Mouse (Mus musculus): Measurements from ENCODE around the gene Myo1c.

Gene Myo1c

GRCm38 (mm10) chr11:75669176-75669852, 19.0 kb downstream of the Myo1c start:
- 90% methylated on average over 11 of the region's 11 CpGs for WGBS

GRCm38 (mm10) chr11:75669853-75670200, 19.5 kb downstream of the Myo1c start:
- 92% methylated on average over 12 of the region's 12 CpGs for WGBS

- 91% methylated on average over 22 of the region's 22 CpGs for WGBS
These were observed 21.3 kb downstream of the Myo1c start for GRCm38 (mm10) chr11:75671426-75672180.

- WGBS, result 89% methylated on average over 5 of the region's 5 CpGs
These were observed 23.1 kb downstream of the Myo1c start for GRCm38 (mm10) chr11:75673411-75673810.

- WGBS, result 87% methylated on average over 3 of the region's 3 CpGs
These were observed 24.6 kb downstream of the Myo1c start for GRCm38 (mm10) chr11:75674875-75675274.

- 88% methylated on average over 3 of the region's 3 CpGs for WGBS
These were observed 27.8 kb downstream of the Myo1c start for GRCm38 (mm10) chr11:75677881-75678746.

- under 1% methylated on average over 55 of the region's 55 CpGs for WGBS
These were observed 28.6 kb downstream of the Myo1c start, which contains the start of gene Crk for GRCm38 (mm10) chr11:75678747-75679438. Gene Crk, plus strand, starts transcription at chr11:75679259.

GRCm38 (mm10) chr11:75679439-75680171, 29.3 kb downstream of the Myo1c start:
- under 1% methylated on average over 43 of the region's 43 CpGs for WGBS

GRCm38 (mm10) chr11:75684462-75684861, 34.2 kb downstream of the Myo1c start:
- 84% methylated on average over 5 of the region's 5 CpGs for WGBS

- WGBS, result 55% methylated on average over 2 of the region's 2 CpGs
These were observed 34.7 kb downstream of the Myo1c start for GRCm38 (mm10) chr11:75684956-75685355.

- 67% methylated on average over 2 of the region's 2 CpGs for whole genome bisulfite sequencing
These were observed 37.2 kb downstream of the Myo1c start for GRCm38 (mm10) chr11:75687343-75687993.

GRCm38 (mm10) chr11:75688132-75688531, 37.8 kb downstream of the Myo1c start:
- WGBS, result 80% methylated on average over 2 of the region's 2 CpGs

GRCm38 (mm10) chr11:75689977-75690376, 39.7 kb downstream of the Myo1c start:
- 57% methylated on average over 1 of the region's 1 CpGs for WGBS

- 88% methylated on average over 5 of the region's 5 CpGs for WGBS
These were observed 43.3 kb downstream of the Myo1c start for GRCm38 (mm10) chr11:75693570-75693969.

- WGBS, result 89% methylated on average over 3 of the region's 3 CpGs
These were observed 47.2 kb downstream of the Myo1c start for GRCm38 (mm10) chr11:75697464-75697863.

GRCm38 (mm10) chr11:75700557-75700956, 50.3 kb downstream of the Myo1c start:
- 86% methylated on average over 5 of the region's 5 CpGs for WGBS

- 81% methylated on average over 6 of the region's 6 CpGs for WGBS
These were observed 52.5 kb downstream of the Myo1c start for GRCm38 (mm10) chr11:75702761-75703160.

GRCm38 (mm10) chr11:75703748-75704147, 53.4 kb downstream of the Myo1c start:
- WGBS, result 73% methylated on average over 2 of the region's 2 CpGs

- WGBS, result 96% methylated on average over 1 of the region's 1 CpGs
These were observed 63.6 kb downstream of the Myo1c start for GRCm38 (mm10) chr11:75713949-75714348.

- whole genome bisulfite sequencing, result 27% methylated on average over 12 of the region's 12 CpGs
These were observed 65.3 kb downstream of the Myo1c start for GRCm38 (mm10) chr11:75715556-75715955.
